Mouse (Mus musculus) embryonic facial prominence, embryonic 11.5 days (tissue): Measurements from ENCODE around the gene Nacc2. TPM values are rescaled to one million over a fixed set of nuclear protein-coding genes. Genes with fewer than 3 reads are reported as not detected.

Experiments
- ATAC-seq: fragments of 200-750 bp; cut with Nextera tagmentation; replicated peaks from 2 replicates; pipeline ENCODE4 v1.8.0; 2017; ENCODE audit warnings: low read depth; ENCODE audit not compliant: insufficient number of reproducible peaks, low FRiP score, low TSS enrichment
- DNase-seq: peaks from one replicate; pipeline ENCODE4 v3.0.0-alpha.2; 2015; ENCODE audit warnings: low spot score
- H3K27ac ChIP-seq: fragments of 300-500 bp; sonication (generic); replicated peaks from 2 replicates; pipeline ENCODE4 v1.5.1; 2014; ENCODE audit warnings: mild to moderate bottlenecking, low read depth, low read length, control low read depth
- H3K27me3 ChIP-seq: fragments of 300-500 bp; sonication (generic); 2 replicates; pipeline ENCODE4 v1.6.1; 2014; ENCODE audit warnings: mild to moderate bottlenecking, low read length, moderate library complexity, mixed read lengths; ENCODE audit not compliant: control insufficient read depth, insufficient read depth
- H3K36me3 ChIP-seq: fragments of 300-500 bp; sonication (generic); replicated peaks from 2 replicates; pipeline ENCODE4 v1.6.1; 2014; ENCODE audit warnings: low read depth, mild to moderate bottlenecking, low read length, moderate library complexity, mixed read lengths; ENCODE audit not compliant: control insufficient read depth, insufficient read depth
- H3K4me1 ChIP-seq: fragments of 300-500 bp; sonication (generic); 2 replicates; pipeline ENCODE4 v1.6.1; 2014; ENCODE audit warnings: low read length, mixed read lengths; ENCODE audit not compliant: control insufficient read depth, insufficient read depth
- H3K4me2 ChIP-seq: fragments of 300-500 bp; sonication (generic); 2 replicates; pipeline ENCODE4 v1.6.1; 2014; ENCODE audit warnings: low read depth, mild to moderate bottlenecking, control low read depth, low read length, moderate library complexity
- H3K4me3 ChIP-seq: fragments of 300-500 bp; sonication (generic); 2 replicates; pipeline ENCODE4 v1.5.1; 2014; ENCODE audit warnings: low read depth, low read length, control low read depth
- H3K9ac ChIP-seq: fragments of 300-500 bp; sonication (generic); replicated peaks from 2 replicates; pipeline ENCODE4 v1.6.1; 2014; ENCODE audit warnings: mild to moderate bottlenecking, control low read depth, low read length
- H3K9me3 ChIP-seq: fragments of 300-500 bp; sonication (generic); replicated peaks from 2 replicates; pipeline ENCODE4 v1.6.1; 2016; ENCODE audit warnings: mild to moderate bottlenecking, low read length, inconsistent platforms, mixed read lengths; ENCODE audit not compliant: control insufficient read depth
- WGBS: fragments of 180-500 bp; shearing (Covaris S2); extraction: QIAGEN DNeasy Blood & Tissue Kit; methylation state at CpG from one replicate; pipeline ENCODE4 v1.1.7; 2014; 5-methylcytosine and 5-hydroxymethylcytosine counted together
- polyA plus RNA-seq: library from polyadenylated mRNA; unstranded; fragments of >200 nt; fragmentation: Nextera tagmentation; extraction: Ambion mirVana; gene quantifications from 2 replicates; pipeline ENCODE4 v1.2.1, GENCODE M21; 2014

The Nacc2 gene
- polyA plus RNA-seq, 1 experiment from 2014 or later = 2.7 TPM

DNA sequence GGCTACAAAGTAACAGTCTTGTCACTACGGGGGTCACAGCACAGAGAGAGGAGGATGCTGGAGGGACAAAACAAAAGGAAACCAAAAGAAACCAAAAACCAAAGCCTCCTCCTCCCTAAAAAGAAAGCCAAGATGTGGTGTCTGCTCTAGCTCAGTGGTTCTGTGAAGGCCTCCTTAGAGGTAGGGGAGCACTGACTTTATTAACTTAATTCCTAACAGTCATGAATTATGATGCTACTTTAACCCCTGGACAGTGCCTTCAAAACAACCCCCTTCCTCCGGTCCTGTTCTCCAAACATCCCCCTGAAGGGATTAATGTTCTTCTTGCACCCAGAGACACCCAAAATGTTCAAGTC is 67.3 kb downstream of the Nacc2 start:
- H3K9ac ChIP-seq = no peak overlapping the region
- DNase-seq = no peak
- H3K4me2 ChIP-seq = no peak overlapping the region
- H3K36me3 ChIP-seq = no peaks in the 10 kb centered on the region
- H3K27ac ChIP-seq = no peak overlapping the region
- ATAC-seq = no peak
- no peaks in the 10 kb centered on the region for H3K9me3 ChIP-seq
- WGBS = 49% methylated on average over 2 of the region's 2 CpGs
- no peaks in the 10 kb centered on the region for H3K4me1 ChIP-seq
- H3K27me3 ChIP-seq = no peaks in the 10 kb centered on the region
- H3K4me3 ChIP-seq = no peak overlapping the region

DNA sequence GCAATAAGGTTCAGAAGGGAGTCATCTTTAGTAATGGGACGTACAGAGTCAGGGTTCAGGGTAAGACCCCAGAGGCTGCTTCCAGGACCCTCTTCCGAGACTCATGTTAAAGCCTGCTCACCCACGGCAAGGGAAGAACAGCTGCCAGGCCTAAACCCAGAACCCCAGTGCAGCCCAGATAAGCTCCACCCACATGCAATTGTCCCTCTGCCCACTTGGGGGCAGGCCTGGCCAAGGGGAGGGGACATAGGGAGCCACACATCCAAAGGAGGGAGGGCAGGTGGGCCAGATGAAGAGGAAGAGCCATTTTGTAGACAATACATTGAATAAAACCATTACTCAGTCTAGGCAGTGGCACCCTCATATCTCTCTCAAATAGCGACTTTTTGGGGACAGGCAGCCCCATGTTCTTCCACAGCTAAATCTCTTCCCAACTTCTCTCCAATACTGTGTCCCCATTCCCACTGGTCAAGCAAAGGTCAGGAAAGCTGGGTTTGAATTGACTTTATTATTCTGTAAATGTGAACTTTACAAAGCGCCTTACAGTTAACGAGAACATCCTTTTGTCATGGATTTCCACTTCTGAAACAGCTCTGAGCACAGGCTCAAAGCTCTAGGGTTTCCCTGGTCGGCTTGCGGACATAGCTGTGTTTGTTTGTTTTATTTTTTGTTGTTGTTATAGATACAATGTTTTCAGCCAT is 67.8 kb downstream of the Nacc2 start:
- H3K4me2 ChIP-seq = no peak overlapping the region
- no peaks in the 10 kb centered on the region for H3K4me1 ChIP-seq
- DNase-seq (peak; percentile 80), ATAC-seq (peak; percentile 68; the same call in 1 of the 2 replicates)
- no peaks in the 10 kb centered on the region for H3K36me3 ChIP-seq
- no peak overlapping the region for H3K9ac ChIP-seq
- H3K27ac ChIP-seq = no peak overlapping the region
- 41% methylated on average over 8 of the region's 8 CpGs for WGBS
- H3K27me3 ChIP-seq = no peaks in the 10 kb centered on the region
- H3K9me3 ChIP-seq = no peaks in the 10 kb centered on the region
- no peak overlapping the region for H3K4me3 ChIP-seq

DNA sequence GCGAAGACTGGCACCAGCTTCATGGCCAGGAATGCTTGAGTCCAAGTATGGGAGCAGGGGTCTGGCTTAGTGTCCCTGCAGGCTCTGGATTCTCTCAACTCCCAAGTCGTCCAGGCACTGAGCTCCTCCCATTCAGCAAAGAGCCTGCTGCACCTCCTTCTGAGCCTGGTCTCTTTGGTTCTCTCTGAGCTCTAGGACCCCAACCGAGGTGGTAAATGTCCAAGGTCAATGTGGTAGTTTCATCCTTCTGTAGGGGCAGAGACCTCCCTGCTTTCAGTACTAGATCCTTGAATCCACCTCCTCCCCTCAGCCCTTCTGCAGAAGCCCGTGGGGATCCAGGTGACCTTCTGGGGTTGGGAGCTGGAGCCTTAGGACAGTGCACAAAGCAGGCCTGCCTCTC is 70.2 kb downstream of the Nacc2 start:
- Histone ChIP-seq H3K9ac (no peak overlapping the region), H3K4me1 (no peaks in the 10 kb centered on the region), H3K27ac (no peak overlapping the region), H3K4me3 (no peak overlapping the region), H3K27me3 (no peaks in the 10 kb centered on the region), H3K36me3 (no peaks in the 10 kb centered on the region), H3K4me2 (no peak overlapping the region), H3K9me3 (no peaks in the 10 kb centered on the region)
- whole genome bisulfite sequencing = 39% methylated on average over 4 of the region's 4 CpGs
- no peak for ATAC-seq
- DNase-seq = peak; percentile 8

DNA sequence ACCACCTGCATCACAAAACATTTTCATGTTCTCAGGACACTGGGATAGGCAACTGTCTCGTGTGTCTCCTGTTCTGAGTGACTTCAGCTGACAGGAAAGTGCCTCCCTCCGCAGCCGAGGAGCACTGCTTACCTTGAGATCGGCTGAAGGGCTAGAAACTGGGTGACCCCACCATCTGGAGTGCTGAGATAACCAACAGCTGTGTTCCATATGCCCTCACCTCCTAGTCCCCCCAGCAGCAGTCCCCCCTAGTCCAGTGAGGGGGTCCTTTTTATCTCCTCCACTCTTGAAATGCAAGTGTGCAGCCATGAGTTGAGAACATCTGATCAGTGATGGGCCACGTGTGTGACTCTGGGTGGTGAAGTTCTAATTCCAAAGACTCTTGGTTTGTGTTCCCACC is 74.2 kb downstream of the Nacc2 start:
- Histone ChIP-seq H3K27ac (no peak overlapping the region), H3K36me3 (no peaks in the 10 kb centered on the region), H3K9me3 (no peaks in the 10 kb centered on the region), H3K4me1 (no peaks in the 10 kb centered on the region), H3K9ac (no peak overlapping the region), H3K27me3 (no peaks in the 10 kb centered on the region), H3K4me3 (no peak overlapping the region), H3K4me2 (no peak overlapping the region)
- 54% methylated on average over 5 of the region's 5 CpGs for WGBS
- ATAC-seq (no peak), DNase-seq (no peak)

DNA sequence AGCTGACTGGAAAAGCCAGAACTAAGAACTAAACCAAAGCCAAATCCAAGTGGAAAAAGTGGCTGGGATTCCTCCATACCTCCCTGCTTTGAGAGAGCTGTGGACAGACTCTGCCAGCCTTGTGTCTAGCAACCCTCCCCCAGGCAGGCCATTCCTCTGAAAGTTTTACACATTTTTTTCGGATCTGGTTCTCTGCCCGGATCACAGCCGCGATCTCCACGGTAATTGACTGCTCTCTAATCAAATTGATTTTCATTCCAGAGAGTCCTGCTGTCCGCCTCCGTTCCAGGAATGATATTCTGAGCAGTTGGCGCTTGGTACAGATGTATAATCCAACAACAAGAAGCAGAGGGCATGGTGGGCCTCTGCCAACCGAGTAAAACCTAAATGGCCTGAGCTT is 78.8 kb downstream of the Nacc2 start:
- Histone ChIP-seq H3K4me2 (no peak overlapping the region), H3K27me3 (no peaks in the 10 kb centered on the region), H3K9me3 (no peaks in the 10 kb centered on the region), H3K9ac (no peak overlapping the region), H3K36me3 (no peaks in the 10 kb centered on the region), H3K4me1 (no peaks in the 10 kb centered on the region), H3K4me3 (no peak overlapping the region), H3K27ac (no peak overlapping the region)
- DNase-seq (no peak), ATAC-seq (no peak)
- WGBS = 75% methylated on average over 9 of the region's 9 CpGs

DNA sequence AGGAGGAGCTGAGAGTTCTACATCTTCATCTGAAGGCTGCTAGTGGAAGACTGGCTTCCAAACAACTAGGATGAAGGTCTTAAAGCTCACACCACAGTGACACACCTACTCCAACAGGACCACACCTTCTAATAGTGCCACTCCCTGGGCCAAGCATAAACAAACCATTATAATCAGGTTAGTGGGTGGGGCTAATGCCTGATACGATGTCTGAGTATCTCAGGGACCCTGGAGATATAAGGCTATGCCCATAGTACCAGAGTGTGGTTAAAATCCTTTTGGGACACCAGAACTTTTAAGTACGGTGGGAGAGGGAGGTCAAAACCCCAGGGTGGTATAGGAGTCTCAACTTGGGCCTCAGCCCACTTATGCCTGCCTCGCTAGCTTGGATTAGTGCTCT is 80.4 kb downstream of the Nacc2 start:
- H3K4me3 ChIP-seq = no peak overlapping the region
- no peak for DNase-seq
- no peak for ATAC-seq
- H3K27me3 ChIP-seq = no peaks in the 10 kb centered on the region
- no peaks in the 10 kb centered on the region for H3K4me1 ChIP-seq
- no peaks in the 10 kb centered on the region for H3K36me3 ChIP-seq
- WGBS = 88% methylated on average over 3 of the region's 3 CpGs
- no peak overlapping the region for H3K27ac ChIP-seq
- H3K4me2 ChIP-seq = no peak overlapping the region
- no peak overlapping the region for H3K9ac ChIP-seq
- no peaks in the 10 kb centered on the region for H3K9me3 ChIP-seq

DNA sequence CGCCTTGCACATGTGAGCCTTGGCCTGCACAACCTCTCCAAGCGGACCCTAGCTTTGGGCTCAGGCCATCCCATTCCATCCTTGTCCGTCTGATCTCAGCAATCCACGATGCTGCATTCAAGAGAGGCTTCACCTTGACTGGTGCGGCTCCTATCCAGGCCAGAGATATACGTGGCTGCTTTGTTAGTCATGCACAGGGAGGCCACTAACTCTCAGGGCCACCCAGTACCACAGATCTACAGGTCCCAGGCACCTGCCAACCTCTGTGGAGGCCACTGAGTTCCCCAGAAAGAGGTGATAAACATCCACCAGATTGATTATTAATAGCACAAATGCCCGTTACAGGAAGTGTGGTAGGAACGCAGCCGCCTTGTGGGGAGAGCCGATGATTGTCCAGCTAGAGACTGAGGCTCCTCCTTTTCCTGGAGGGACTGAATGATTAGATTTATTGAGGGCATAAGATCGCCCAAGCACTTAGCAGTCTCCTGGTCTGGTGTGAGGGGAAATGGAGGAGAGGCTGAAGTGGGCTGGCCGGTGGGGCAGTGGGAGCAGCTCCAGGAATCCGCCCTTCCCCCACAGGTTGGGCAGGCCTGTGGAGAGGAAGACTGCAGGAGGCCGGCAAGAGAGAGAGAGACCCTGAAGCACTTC is 81.7 kb downstream of the Nacc2 start:
- H3K27ac ChIP-seq = no peak overlapping the region
- no peaks in the 10 kb centered on the region for H3K36me3 ChIP-seq
- H3K27me3 ChIP-seq = no peaks in the 10 kb centered on the region
- H3K4me1 ChIP-seq = no peaks in the 10 kb centered on the region
- H3K9me3 ChIP-seq = no peaks in the 10 kb centered on the region
- no peak overlapping the region for H3K9ac ChIP-seq
- no peak overlapping the region for H3K4me2 ChIP-seq
- WGBS = 62% methylated on average over 14 of the region's 14 CpGs
- ATAC-seq (no peak), DNase-seq (no peak)
- no peak overlapping the region for H3K4me3 ChIP-seq

DNA sequence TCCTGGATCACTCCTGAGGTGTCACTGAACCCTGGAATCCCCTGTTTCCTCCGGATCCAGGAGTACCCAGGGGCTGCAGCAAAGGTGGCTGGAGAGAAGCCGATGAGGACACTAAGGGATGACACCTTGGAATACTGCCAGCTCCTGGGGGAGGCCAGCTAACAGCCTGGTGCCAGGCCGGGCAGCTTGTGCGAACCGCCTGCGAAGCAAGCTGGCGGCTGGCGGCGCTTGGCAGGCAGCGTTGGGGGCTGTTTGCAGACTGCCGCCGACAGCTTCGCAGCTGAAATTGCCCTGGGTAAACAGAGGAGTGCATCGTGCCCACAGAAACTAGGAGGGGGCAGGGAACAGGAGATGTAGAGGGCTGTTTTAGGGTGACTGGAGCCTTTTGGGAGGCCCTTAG is 83.1 kb downstream of the Nacc2 start:
- ATAC-seq (no peak), DNase-seq (no peak)
- Histone ChIP-seq H3K9ac (no peak overlapping the region), H3K27ac (no peak overlapping the region), H3K4me3 (no peak overlapping the region), H3K4me2 (no peak overlapping the region), H3K27me3 (no peaks in the 10 kb centered on the region), H3K4me1 (no peaks in the 10 kb centered on the region), H3K9me3 (no peaks in the 10 kb centered on the region), H3K36me3 (no peaks in the 10 kb centered on the region)
- 79% methylated on average over 14 of the region's 14 CpGs for WGBS
